8 mouse cellular contexts compared by ENCODE assay signal in the genomic region with DNA sequence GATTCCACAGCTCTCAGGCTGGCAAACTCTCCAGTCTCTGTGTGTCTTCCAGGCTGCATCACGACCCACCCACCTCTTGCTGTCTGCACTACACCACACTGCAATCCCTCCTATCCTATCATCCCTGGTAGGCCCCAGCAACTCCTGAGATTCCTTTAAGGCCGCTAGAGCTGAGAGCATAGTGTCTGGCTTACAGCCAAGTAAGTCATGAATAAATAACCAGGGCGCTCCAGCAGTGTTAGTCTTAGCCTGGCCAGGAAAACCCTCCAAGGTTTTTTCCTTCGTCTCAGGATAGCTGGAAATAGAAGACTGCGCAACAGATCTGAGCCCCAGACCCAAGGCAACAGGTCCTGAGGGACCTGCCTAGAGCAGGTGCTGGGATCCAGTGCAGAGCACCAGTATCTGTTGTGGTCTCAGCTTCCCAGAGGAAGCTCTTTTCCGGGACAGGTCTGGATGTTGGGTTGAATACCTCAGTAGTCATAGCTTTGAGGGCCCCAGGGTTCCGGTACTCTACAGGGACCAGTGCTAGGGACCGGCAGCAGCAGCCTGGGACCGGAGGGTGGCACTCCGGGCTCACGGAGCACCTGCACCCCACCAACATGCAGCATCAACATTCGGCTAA. TPM values are rescaled to one million over a fixed set of nuclear protein-coding genes. Genes with fewer than 3 reads are reported as not detected.
DNase-seq lines count a peak whose midpoint lies in the region; ATAC-seq and TF ChIP-seq lines count a peak whose summit lies in the region.

No protein-coding gene starts in this region.

- intact Hi-C loops in left cerebral cortex, adult 2 months (cut with DNase I) = loop anchor here (1.0 to 2.0 kb wide), 2 partner anchors 17 to 24 kb away; no protein-coding TSS in a partner anchor

- no peaks in the 10 kb centered on the region for H3K36me3 ChIP-seq in hindbrain, embryonic 16.5 days (ENCODE audit: control insufficient read depth, insufficient read depth, low read length)
- H3K36me3 ChIP-seq in stomach, embryonic 14.5 days (ENCODE audit: control insufficient read depth, insufficient read depth, low read length) = no peaks in the 10 kb centered on the region

- no peaks in the 10 kb centered on the region for H3K9me3 ChIP-seq in hindbrain, embryonic 16.5 days (ENCODE audit: control insufficient read depth, low read length)
- H3K9me3 ChIP-seq in stomach, embryonic 14.5 days (ENCODE audit: control insufficient read depth, low read depth, low read length) = no peaks in the 10 kb centered on the region

- H3K4me1 ChIP-seq in hindbrain, embryonic 16.5 days (ENCODE audit: control insufficient read depth, insufficient read depth, low read depth, low read length) = peaks cover 14% of the 10 kb centered on the region
- H3K4me1 ChIP-seq in stomach, embryonic 14.5 days (ENCODE audit: control insufficient read depth, insufficient read depth, low read length) = peaks cover 11% of the 10 kb centered on the region; the same call in 1 of the 2 replicates

- peak overlapping the region; percentile 85 for H3K9ac ChIP-seq in hindbrain, embryonic 16.5 days (ENCODE audit: low read depth, low read length)
- peak overlapping the region; percentile 43 for H3K9ac ChIP-seq in stomach, embryonic 14.5 days (replicated peaks; ENCODE audit: low read depth, low read length)

- ATAC-seq in hindbrain, embryonic 16.5 days = peak; percentile 86
- peak; percentile 61 for ATAC-seq in megakaryocyte progenitor cell, adult 5-6 weeks (replicated peaks; ENCODE audit: poor library complexity)
- peak; percentile 67 for ATAC-seq in stomach, embryonic 14.5 days (ENCODE audit: insufficient number of reproducible peaks, insufficient read depth, low FRiP score, low read depth)

- H3K27ac ChIP-seq in hindbrain, embryonic 16.5 days (ENCODE audit: low read depth, low read length) = peak overlapping the region; percentile 79
- peak overlapping the region; percentile 80 for H3K27ac ChIP-seq in left cerebral cortex, adult 2 months
- peak overlapping the region; percentile 33; the same call in 1 of the 2 replicates for H3K27ac ChIP-seq in stomach, embryonic 14.5 days (ENCODE audit: low read length)

- WGBS in hindbrain, embryonic 16.5 days = under 1% methylated on average over 12 of the region's 12 CpGs
- WGBS in stomach, embryonic 14.5 days = 2% methylated on average over 12 of the region's 12 CpGs

- H3K27me3 ChIP-seq in hindbrain, embryonic 16.5 days (replicated peaks; ENCODE audit: control insufficient read depth, insufficient read depth, low read length) = no peaks in the 10 kb centered on the region
- no peaks in the 10 kb centered on the region for H3K27me3 ChIP-seq in stomach, embryonic 14.5 days (ENCODE audit: control insufficient read depth, insufficient read depth, low read length)

- H3K4me2 ChIP-seq in hindbrain, embryonic 16.5 days (ENCODE audit: low read length) = peak overlapping the region; percentile 74
- H3K4me2 ChIP-seq in stomach, embryonic 14.5 days (replicated peaks; ENCODE audit: low read depth, low read length) = peak overlapping the region; percentile 49

- peak overlapping the region; percentile 71 for H3K4me3 ChIP-seq in hindbrain, embryonic 16.5 days (ENCODE audit: low read length)
- H3K4me3 ChIP-seq in left cerebral cortex, adult 2 months = peak overlapping the region; percentile 86
- H3K4me3 ChIP-seq in stomach, embryonic 14.5 days (ENCODE audit: low read depth, low read length) = peak overlapping the region; percentile 41

- no peak for TF ChIP-seq CTCF in left cerebral cortex, adult 2 months (IDR thresholded peaks at IDR 0.05)

- DNase-seq in adrenal gland, adult (ENCODE audit: inconsistent age in 2 of 2, low spot score in 1 of 2) = peak; percentile 33 to 83
- no peak for DNase-seq in adrenal gland, postnatal 25 days
- DNase-seq in brain, embryonic 18.5 days (ENCODE audit: low read depth, low spot score) = peak; percentile 40
- peak; percentile 25 for DNase-seq in forelimb bud, embryonic 11.5 days (ENCODE audit: low read depth, low spot score)
- peak; percentile 35 to 51 for DNase-seq in left cerebral cortex, adult 2 months (ENCODE audit: extremely low spot score in 1 of 2, low spot score in 2 of 2)

RNA-seq across cellular contexts. Expression of gene Syn3, which starts 0.5 kb away (rescaled TPM):
- 3.4 and 5.2 TPM in 2 replicates for total RNA-seq in adrenal gland, postnatal 25 days (2021)
- 29.9 and 31.3 TPM in 2 replicates for polyA plus RNA-seq in hindbrain, embryonic 16.5 days (2015; fragmentation: Nextera tagmentation; extraction: Ambion mirVana)
- total RNA-seq in left cerebral cortex, adult 2 months (2021) = 10 to 100 TPM; 29.9 to 30.8 TPM
- total RNA-seq in megakaryocyte progenitor cell, adult 5-6 weeks (2015) = 0.62 and 1.2 TPM in 2 replicates
- 0.17 TPM in 1 of 2 replicates, not detected in the other for total RNA-seq in megakaryocyte progenitor cell, adult 5-6 weeks (2017)
- polyA plus RNA-seq in stomach, embryonic 14.5 days (2014; fragmentation: Nextera tagmentation; extraction: Ambion mirVana) = 5.6 and 5.8 TPM in 2 replicates
